Comparison of ENCODE assay signal across 8 mouse cellular contexts in the genomic region with DNA sequence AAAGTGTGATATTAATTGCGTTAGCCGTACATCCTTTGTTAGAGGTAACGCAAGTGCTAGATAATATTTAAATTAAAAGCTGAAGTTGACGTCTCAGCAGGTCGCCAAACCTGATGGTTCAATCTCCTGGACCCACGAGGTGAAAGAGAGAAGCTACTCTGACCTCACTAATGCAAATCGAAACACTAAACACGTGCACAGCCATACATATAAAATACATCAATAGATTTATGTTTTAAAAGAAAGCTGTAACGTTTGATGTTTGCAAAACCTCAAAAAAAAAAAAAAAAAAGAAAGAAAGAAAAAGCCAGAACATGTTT. TPM values are rescaled to one million over a fixed set of nuclear protein-coding genes. Genes with fewer than 3 reads are reported as not detected.
DNase-seq lines count a peak whose midpoint lies in the region; ATAC-seq and TF ChIP-seq lines count a peak whose summit lies in the region.

No protein-coding gene starts in this region.

- no peak for TF ChIP-seq RAD21 in MEL (IDR thresholded peaks at IDR 0.05; ENCODE audit: low read depth, low read length)

- TF ChIP-seq EP300 in MEL (IDR thresholded peaks at IDR 0.05; ENCODE audit: low read depth in 1 of 2, low read length in 2 of 2) = no peak

- no peak for TF ChIP-seq CTCF in MEL (IDR thresholded peaks at IDR 0.05 in 2 of 3, conservative IDR thresholded peaks at IDR 0.05 in 1 of 3; ENCODE audit: control insufficient read depth in 1 of 3, insufficient read depth in 1 of 3, low read depth in 2 of 3, low read length in 3 of 3, poor library complexity in 1 of 3, severe bottlenecking in 1 of 3)
- no peak for TF ChIP-seq CTCF in thymus, adult 2 months (IDR thresholded peaks at IDR 0.05; ENCODE audit: borderline replicate concordance, control insufficient read depth, extremely low read depth, insufficient read depth, low read length, poor library complexity)

- no peak for TF ChIP-seq POLR2A in MEL (IDR thresholded peaks at IDR 0.05; ENCODE audit: control insufficient read depth in 1 of 2, insufficient read depth in 1 of 2, low read depth in 1 of 2, low read length in 2 of 2, poor library complexity in 1 of 2)
- TF ChIP-seq POLR2A in thymus, adult 2 months (IDR thresholded peaks at IDR 0.05; ENCODE audit: control insufficient read depth, extremely low read depth, insufficient read depth, low read length, poor library complexity) = no peak

- 6% methylated on average over 9 of the region's 9 CpGs for WGBS in heart, embryonic 15.5 days
- 5% methylated on average over 9 of the region's 9 CpGs for WGBS in hindbrain, embryonic 15.5 days
- WGBS in midbrain, embryonic 15.5 days = 8% methylated on average over 9 of the region's 9 CpGs
- under 1% methylated on average over 9 of the region's 9 CpGs for WGBS in thymus, adult 2 months

- no peak for ATAC-seq in heart, embryonic 15.5 days (replicated peaks; ENCODE audit: insufficient number of reproducible peaks, insufficient read depth, low FRiP score, low read depth)
- ATAC-seq in hindbrain, embryonic 15.5 days (ENCODE audit: low FRiP score, low read depth) = no peak
- no peak; the same call in 1 of the 2 replicates for ATAC-seq in midbrain, embryonic 15.5 days (replicated peaks)

- peak overlapping the region; percentile 77 for H3K4me2 ChIP-seq in heart, embryonic 15.5 days
- H3K4me2 ChIP-seq in hindbrain, embryonic 15.5 days = peak overlapping the region; percentile 63
- peak overlapping the region; percentile 66 for H3K4me2 ChIP-seq in midbrain, embryonic 15.5 days

- no peak overlapping the region for H3K27ac ChIP-seq in heart, embryonic 15.5 days
- 0 out of 2 replicates have a peak overlapping the region, but pooled peaks have one; percentile 14 for H3K27ac ChIP-seq in MEL (ENCODE audit: control insufficient read depth, low read depth, low read length)
- H3K27ac ChIP-seq in hindbrain, embryonic 15.5 days (replicated peaks) = no peak overlapping the region
- no peak overlapping the region for H3K27ac ChIP-seq in midbrain, embryonic 15.5 days
- no peak overlapping the region for H3K27ac ChIP-seq in thymus, adult 2 months (ENCODE audit: control insufficient read depth, insufficient read depth, low read length)

- peak overlapping the region; percentile 78 for H3K4me3 ChIP-seq in heart, embryonic 15.5 days
- H3K4me3 ChIP-seq in MEL (ENCODE audit: control insufficient read depth in 1 of 2, insufficient read depth in 1 of 2, low read depth in 2 of 2, low read length in 2 of 2) = peak overlapping the region; percentile 82 to 99
- peak overlapping the region; percentile 85 for H3K4me3 ChIP-seq in hindbrain, embryonic 15.5 days
- peak overlapping the region; percentile 75 for H3K4me3 ChIP-seq in midbrain, embryonic 15.5 days
- no peak overlapping the region for H3K4me3 ChIP-seq in thymus, adult 2 months (ENCODE audit: control insufficient read depth, insufficient read depth, low read length)

- no peak for DNase-seq in heart, adult 18-20 months
- DNase-seq in MEL (ENCODE audit: low read depth, low spot score) = no peak
- no peak for DNase-seq in thymus, adult 2 months
- no peak for DNase-seq in gastrocnemius, postnatal 10 days
- DNase-seq in thymus, postnatal 36 days = no peak

- H3K4me1 ChIP-seq in heart, embryonic 15.5 days (replicated peaks) = peaks cover 12% of the 10 kb centered on the region
- H3K4me1 ChIP-seq in MEL (ENCODE audit: control insufficient read depth in 1 of 2, insufficient read depth in 2 of 2, low read length in 2 of 2) = peaks cover 22 to 26% of the 10 kb centered on the region in 2 experiments
- H3K4me1 ChIP-seq in hindbrain, embryonic 15.5 days (replicated peaks) = peaks cover 13% of the 10 kb centered on the region
- H3K4me1 ChIP-seq in midbrain, embryonic 15.5 days = peaks cover 15% of the 10 kb centered on the region
- H3K4me1 ChIP-seq in thymus, adult 2 months (replicated peaks; ENCODE audit: control insufficient read depth, insufficient read depth, low read length) = peaks cover 2% of the 10 kb centered on the region; the same call in 1 of the 2 replicates

- peak overlapping the region; percentile 79 for H3K9ac ChIP-seq in heart, embryonic 15.5 days
- peak overlapping the region; percentile 88 for H3K9ac ChIP-seq in MEL (ENCODE audit: control insufficient read depth, low read depth, low read length, poor library complexity, severe bottlenecking)
- H3K9ac ChIP-seq in hindbrain, embryonic 15.5 days = peak overlapping the region; percentile 79
- H3K9ac ChIP-seq in midbrain, embryonic 15.5 days = peak overlapping the region; percentile 71

- no peaks in the 10 kb centered on the region for H3K27me3 ChIP-seq in heart, embryonic 15.5 days
- no peaks in the 10 kb centered on the region for H3K27me3 ChIP-seq in MEL (ENCODE audit: control insufficient read depth in 1 of 2, insufficient read depth in 2 of 2, low read length in 2 of 2)
- H3K27me3 ChIP-seq in hindbrain, embryonic 15.5 days = no peaks in the 10 kb centered on the region
- no peaks in the 10 kb centered on the region for H3K27me3 ChIP-seq in midbrain, embryonic 15.5 days (replicated peaks)
- H3K27me3 ChIP-seq in thymus, adult 2 months (ENCODE audit: control insufficient read depth, insufficient read depth, low read length) = no peaks in the 10 kb centered on the region

- H3K79me2 ChIP-seq in MEL (ENCODE audit: control insufficient read depth, insufficient read depth, low read length, poor library complexity) = peaks cover 5% of the 10 kb centered on the region

- H3K9me3 ChIP-seq in heart, embryonic 15.5 days (replicated peaks) = no peaks in the 10 kb centered on the region
- H3K9me3 ChIP-seq in MEL (replicated peaks; ENCODE audit: insufficient read depth, low read length) = no peaks in the 10 kb centered on the region
- H3K9me3 ChIP-seq in hindbrain, embryonic 15.5 days = no peaks in the 10 kb centered on the region
- no peaks in the 10 kb centered on the region for H3K9me3 ChIP-seq in midbrain, embryonic 15.5 days

- H3K36me3 ChIP-seq in heart, embryonic 15.5 days = peaks cover 2% of the 10 kb centered on the region; the same call in 1 of the 2 replicates
- peaks cover under 1 to 37% of the 10 kb centered on the region in 2 experiments for H3K36me3 ChIP-seq in MEL (ENCODE audit: control insufficient read depth in 1 of 2, insufficient read depth in 2 of 2, low read length in 2 of 2)
- H3K36me3 ChIP-seq in hindbrain, embryonic 15.5 days = peaks cover 8% of the 10 kb centered on the region; the same call in 1 of the 2 replicates
- no peaks in the 10 kb centered on the region; the same call in 1 of the 2 replicates for H3K36me3 ChIP-seq in midbrain, embryonic 15.5 days (replicated peaks)
- no peaks in the 10 kb centered on the region; the same call in 1 of the 2 replicates for H3K36me3 ChIP-seq in thymus, adult 2 months (ENCODE audit: control insufficient read depth, insufficient read depth, low read length)

TF ChIP-seq in MEL, 35 proteins besides CTCF, POLR2A, EP300 and RAD21:
- TF ChIP-seq ZNF384 (IDR thresholded peaks at IDR 0.05; ENCODE audit: low read depth, low read length) = peak; percentile 74
- no peak for TF ChIP-seq ETS1 (IDR thresholded peaks at IDR 0.05; ENCODE audit: low read depth, low read length)
- TF ChIP-seq MXI1 (IDR thresholded peaks at IDR 0.05; ENCODE audit: low read depth, low read length) = peak; percentile 71; the same call in 1 of the 2 replicates
- TF ChIP-seq CHD2 (IDR thresholded peaks at IDR 0.05; ENCODE audit: low read length) = no peak
- peak; percentile 65 for TF ChIP-seq MAX (IDR thresholded peaks at IDR 0.05; ENCODE audit: low read length)
- TF ChIP-seq USF1 (IDR thresholded peaks at IDR 0.05; ENCODE audit: low read depth, low read length) = no peak
- TF ChIP-seq TBP (IDR thresholded peaks at IDR 0.05; ENCODE audit: low read depth, low read length) = no peak
- TF ChIP-seq MAFK (IDR thresholded peaks at IDR 0.05; ENCODE audit: borderline replicate concordance, low read depth, low read length) = no peak
- peak; percentile 55; the same call in 1 of the 2 replicates for TF ChIP-seq MYC (IDR thresholded peaks at IDR 0.05; ENCODE audit: low read depth, low read length)

RNA-seq across cellular contexts. Expression of gene Tstd3, which starts 9.9 kb away (rescaled TPM):
- 17.0 and 18.9 TPM in 2 replicates for polyA plus RNA-seq in heart, embryonic 15.5 days (2015; fragmentation: Nextera tagmentation; extraction: Ambion mirVana)
- total RNA-seq in heart, adult 18-20 months (2021) = 10 to 100 TPM; 17.6 to 17.8 TPM
- total RNA-seq in MEL (2012; rRNA removed) = 11.7 and 13.7 TPM in 2 replicates
- polyA plus RNA-seq in MEL (2012; ENCODE audit: insufficient read depth in 1 of 2, insufficient read length in 2 of 2, low read depth in 1 of 2, low replicate concordance in 2 of 2, missing spikeins in 1 of 2) = 10 to 100 TPM in 1 of 2 experiments, not detected in 1; 18.5 TPM
- polyA plus RNA-seq in hindbrain, embryonic 15.5 days (2015; fragmentation: Nextera tagmentation; extraction: Ambion mirVana) = 24.9 and 25.5 TPM in 2 replicates
- polyA plus RNA-seq in midbrain, embryonic 15.5 days (2015; fragmentation: Nextera tagmentation; extraction: Ambion mirVana) = 25.3 and 27.8 TPM in 2 replicates
- 0.88 and 0.89 TPM in 2 replicates for polyA plus RNA-seq in thymus, adult 2 months (2012; rRNA removed)
- 1 to 10 TPM; 8.2 to 9.0 TPM for total RNA-seq in gastrocnemius, postnatal 10 days (2021)

RNA-seq across cellular contexts. Expression of gene Usp45, which starts 9.9 kb away (rescaled TPM):
- 5.9 and 6.1 TPM in 2 replicates for polyA plus RNA-seq in heart, embryonic 15.5 days (2015; fragmentation: Nextera tagmentation; extraction: Ambion mirVana)
- 10 to 100 TPM; 12.4 to 12.5 TPM for total RNA-seq in heart, adult 18-20 months (2021)
- total RNA-seq in MEL (2012; rRNA removed) = 8.2 and 8.7 TPM in 2 replicates
- 1 to 10 TPM in 1 of 2 experiments, not detected in 1; 6.4 TPM for polyA plus RNA-seq in MEL (2012; ENCODE audit: insufficient read depth in 1 of 2, insufficient read length in 2 of 2, low read depth in 1 of 2, low replicate concordance in 2 of 2, missing spikeins in 1 of 2)
- 6.3 and 6.9 TPM in 2 replicates for polyA plus RNA-seq in hindbrain, embryonic 15.5 days (2015; fragmentation: Nextera tagmentation; extraction: Ambion mirVana)
- 5.9 TPM in 2 replicates for polyA plus RNA-seq in midbrain, embryonic 15.5 days (2015; fragmentation: Nextera tagmentation; extraction: Ambion mirVana)
- polyA plus RNA-seq in thymus, adult 2 months (2012; rRNA removed) = 5.6 and 5.8 TPM in 2 replicates
- 10 to 100 TPM; 10.7 to 15.1 TPM for total RNA-seq in gastrocnemius, postnatal 10 days (2021)

RNA-seq across cellular contexts. Expression of gene Ccnc, which starts 49.4 kb away (rescaled TPM):
- 25.7 and 27.1 TPM in 2 replicates for polyA plus RNA-seq in heart, embryonic 15.5 days (2015; fragmentation: Nextera tagmentation; extraction: Ambion mirVana)
- 10 to 100 TPM; 15.0 to 15.1 TPM for total RNA-seq in heart, adult 18-20 months (2021)
- 16.0 and 20.0 TPM in 2 replicates for total RNA-seq in MEL (2012; rRNA removed)
- 100 to 1,000 TPM in 1 of 2 experiments, 10 to 100 TPM in 1; 14.7 to 196 TPM for polyA plus RNA-seq in MEL (2012; ENCODE audit: insufficient read depth in 1 of 2, insufficient read length in 2 of 2, low read depth in 1 of 2, low replicate concordance in 2 of 2, missing spikeins in 1 of 2)
- polyA plus RNA-seq in hindbrain, embryonic 15.5 days (2015; fragmentation: Nextera tagmentation; extraction: Ambion mirVana) = 63.4 and 67.2 TPM in 2 replicates
- 60.5 and 63.4 TPM in 2 replicates for polyA plus RNA-seq in midbrain, embryonic 15.5 days (2015; fragmentation: Nextera tagmentation; extraction: Ambion mirVana)
- 5.0 and 6.6 TPM in 2 replicates for polyA plus RNA-seq in thymus, adult 2 months (2012; rRNA removed)
- 10 to 100 TPM; 11.3 to 12.1 TPM for total RNA-seq in gastrocnemius, postnatal 10 days (2021)
